Mouse (Mus musculus) small intestine, adult 2 months (tissue): Measurements from ENCODE around the gene Dtx2. TPM values are rescaled to one million over a fixed set of nuclear protein-coding genes. Genes with fewer than 3 reads are reported as not detected.

Experiments used
- H3K27ac ChIP-seq: fragments of 200-500 bp; 2 replicates; pipeline ENCODE4 v1.5.1; 2012; ENCODE audit warnings: low read depth, low read length, control low read depth, inconsistent platforms; ENCODE audit not compliant: insufficient read depth
- H3K27me3 ChIP-seq: fragments of 200-500 bp; 2 replicates; pipeline ENCODE4 v1.6.1; 2012; ENCODE audit warnings: mild to moderate bottlenecking, moderate library complexity, low read length, inconsistent platforms; ENCODE audit not compliant: control insufficient read depth, insufficient read depth
- H3K36me3 ChIP-seq: fragments of 200-500 bp; 2 replicates; pipeline ENCODE4 v1.6.1; 2012; ENCODE audit warnings: mild to moderate bottlenecking, low read length, control low read depth, inconsistent platforms; ENCODE audit not compliant: control insufficient read depth, insufficient read depth
- H3K4me1 ChIP-seq: fragments of 200-500 bp; 2 replicates; pipeline ENCODE4 v1.6.1; 2012; ENCODE audit warnings: low read length, inconsistent platforms, mixed read lengths; ENCODE audit not compliant: control insufficient read depth, insufficient read depth, insufficient read length
- H3K4me3 ChIP-seq: fragments of 200-500 bp; 2 replicates; pipeline ENCODE4 v1.5.1; 2012; ENCODE audit warnings: low read depth, mild to moderate bottlenecking, control low read depth, inconsistent platforms, low read length, moderate library complexity
- CTCF ChIP-seq: fragments of 200-500 bp; IDR thresholded peaks from 2 replicates; pipeline ENCODE4 v1.5.1; 2012; ENCODE audit warnings: low read depth, mild to moderate bottlenecking, control low read depth, inconsistent platforms, low read length, moderate library complexity, mixed read lengths; ENCODE audit not compliant: insufficient replicate concordance, insufficient read length; ENCODE audit errors: extremely low read depth
- POLR2A ChIP-seq: fragments of 200-500 bp; IDR thresholded peaks from 2 replicates; pipeline ENCODE4 v1.6.1; 2012; ENCODE audit warnings: low read depth, mild to moderate bottlenecking, control low read depth, inconsistent platforms, low read length, moderate library complexity
- WGBS: fragments of 180-500 bp; shearing (Covaris S2); methylation state at CpG from one replicate; pipeline ENCODE4 v1.1.7; 2018; 5-methylcytosine and 5-hydroxymethylcytosine counted together
- polyA plus RNA-seq: library from polyadenylated mRNA; depleted of rRNA; stranded (reverse); fragments of >200 nt; gene quantifications from 2 replicates; pipeline ENCODE4 v1.2.3, GENCODE M21; 2012; rRNA removed

Dtx2 gene
- polyA plus RNA-seq, 1 experiment, result 17.6 TPM

- H3K4me1 ChIP-seq, result peaks cover 5% of the 10 kb centered on the region; the same call in 1 of the 2 replicates
- H3K4me3 ChIP-seq, result no peak overlapping the region
- H3K27me3 ChIP-seq, result no peaks in the 10 kb centered on the region
- 72% methylated on average over 9 of the region's 9 CpGs for WGBS
- no peak for TF ChIP-seq POLR2A
- TF ChIP-seq CTCF, result no peak
- no peaks in the 10 kb centered on the region for H3K36me3 ChIP-seq
- peak overlapping the region; percentile 28; the same call in 1 of the 2 replicates for H3K27ac ChIP-seq
Measured at GRCm38 (mm10) chr5:136077001-136077550, 82.5 kb downstream of the Dtx2 start.

DNA sequence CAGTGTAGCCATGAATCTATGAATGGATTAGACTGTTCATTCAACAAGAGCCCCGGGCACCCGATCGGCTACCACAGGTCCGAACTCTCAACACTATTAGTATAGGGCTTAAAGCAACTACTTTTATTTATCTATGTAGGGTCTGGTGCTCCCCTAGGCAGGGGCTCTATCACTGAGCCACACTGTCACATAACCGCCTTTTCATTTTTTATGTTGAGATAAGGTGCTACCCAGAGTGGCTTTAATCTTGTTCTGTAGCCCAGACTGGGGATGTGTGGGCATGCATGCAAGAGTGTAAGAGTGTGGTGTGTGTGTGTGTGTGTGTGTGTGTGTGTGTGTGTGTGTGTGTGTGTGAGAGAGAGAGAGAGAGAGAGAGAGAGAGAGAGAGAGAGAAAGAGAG lies 83.5 kb downstream of the Dtx2 start:
- TF ChIP-seq CTCF (no peak), POLR2A (no peak)
- Histone ChIP-seq H3K27ac (no peak overlapping the region), H3K4me3 (no peak overlapping the region), H3K27me3 (no peaks in the 10 kb centered on the region), H3K36me3 (no peaks in the 10 kb centered on the region), H3K4me1 (peaks cover 5% of the 10 kb centered on the region; the same call in 1 of the 2 replicates)
- 95% methylated on average over 5 of the region's 5 CpGs for WGBS

DNA sequence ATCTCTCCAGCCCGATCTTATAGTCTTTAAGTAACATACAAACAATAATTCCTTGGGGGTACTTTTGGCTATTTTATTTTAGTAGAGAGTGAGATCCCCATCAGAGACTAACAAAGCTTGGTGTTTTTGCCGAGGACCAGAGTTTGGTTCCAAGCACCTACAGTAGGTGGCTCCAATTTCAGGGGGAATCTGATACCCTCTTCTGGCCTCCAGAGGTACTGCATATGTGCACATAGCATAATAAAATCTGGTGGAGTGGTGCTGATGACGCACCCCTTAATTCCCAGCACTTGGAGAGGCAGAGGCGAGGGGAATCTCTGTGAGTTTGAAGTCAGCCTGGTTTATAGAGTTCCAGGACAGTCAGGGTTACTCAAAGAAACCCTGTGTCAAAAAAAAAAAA lies 87.7 kb downstream of the Dtx2 start:
- Histone ChIP-seq H3K4me3 (no peak overlapping the region), H3K27me3 (no peaks in the 10 kb centered on the region), H3K4me1 (peaks cover 9% of the 10 kb centered on the region), H3K36me3 (no peaks in the 10 kb centered on the region), H3K27ac (no peak overlapping the region)
- TF ChIP-seq CTCF, result no peak
- no peak for TF ChIP-seq POLR2A
- 87% methylated on average over 4 of the region's 4 CpGs for WGBS

Other genes with a start within 250 kb of the Dtx2 start
- 0.15 and 0.19 TPM in 2 replicates for gene Styxl1, start 216.4 kb upstream of the Dtx2 start, polyA plus RNA-seq
- gene Mdh2, start 216.3 kb upstream of the Dtx2 start, polyA plus RNA-seq, result 1,632 and 2,398 TPM in 2 replicates
- gene Srrm3, start 187.9 kb upstream of the Dtx2 start, polyA plus RNA-seq, result 0.19 and 0.42 TPM in 2 replicates
- 91.6 and 121 TPM in 2 replicates for gene Hspb1, start 106.9 kb upstream of the Dtx2 start, polyA plus RNA-seq
- gene Ywhag, start 60.2 kb upstream of the Dtx2 start, polyA plus RNA-seq, result 21.2 and 27.3 TPM in 2 replicates
- 3.6 and 3.9 TPM in 2 replicates for gene Ssc4d, start 20.3 kb upstream of the Dtx2 start, polyA plus RNA-seq
- not detected in 2 replicates for gene Zp3, start 14.7 kb upstream of the Dtx2 start, polyA plus RNA-seq
- gene Upk3b, start 43.7 kb downstream of the Dtx2 start, polyA plus RNA-seq, result 1.4 and 3.7 TPM in 2 replicates
- gene Upk3bl, start 59.7 kb downstream of the Dtx2 start, polyA plus RNA-seq, result 0.76 and 1.7 TPM in 2 replicates
- 16.5 and 42.8 TPM in 2 replicates for gene Rasa4, start 89.1 kb downstream of the Dtx2 start, polyA plus RNA-seq
- 29.3 and 48.4 TPM in 2 replicates for gene Polr2j, start 121.8 kb downstream of the Dtx2 start, polyA plus RNA-seq
- gene Lrwd1, start 141.3 kb downstream of the Dtx2 start, polyA plus RNA-seq, result 8.9 and 16.9 TPM in 2 replicates
- 11.2 and 25.3 TPM in 2 replicates for gene Alkbh4, start 141.3 kb downstream of the Dtx2 start, polyA plus RNA-seq
- gene Orai2, start 175.9 kb downstream of the Dtx2 start, polyA plus RNA-seq, result 28.9 and 31.4 TPM in 2 replicates
- gene Prkrip1, start 204.2 kb downstream of the Dtx2 start, polyA plus RNA-seq, result 5.5 and 8.4 TPM in 2 replicates